Mouse (Mus musculus): ENCODE data around the gene Ifitm6. TPM values are rescaled to one million over a fixed set of nuclear protein-coding genes. Genes with fewer than 3 reads are reported as not detected.
"Not testable (repeated sequence)": the region's sequence is repeated elsewhere in the genome, so short reads cannot be mapped to it uniquely, and the experiment has no call there.

Ifitm6 gene
- polyA plus RNA-seq, 1 experiment from 2014 or later: 0.73 TPM

DNA sequence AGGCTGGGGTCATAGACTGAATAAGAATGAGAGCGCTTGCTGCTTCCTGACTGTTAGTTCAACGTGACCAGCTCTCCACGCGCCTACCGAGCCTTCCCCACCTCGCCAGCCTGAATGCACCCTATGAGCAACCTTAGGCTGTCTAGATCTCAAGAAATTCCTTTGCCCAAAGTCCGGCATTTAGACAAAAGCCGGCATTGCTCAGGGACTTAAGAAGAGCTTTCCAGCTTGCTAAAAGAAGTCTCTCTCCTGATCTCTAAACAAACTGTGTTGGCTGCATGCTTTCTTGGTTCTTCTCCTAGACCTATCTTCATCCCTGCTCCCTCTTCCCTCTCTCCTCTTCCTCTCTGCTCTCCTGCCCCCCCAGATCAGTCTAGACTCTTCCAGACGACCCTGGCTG is 42.8 kb downstream of the Ifitm6 start:
- no peak for DNase-seq (ENCODE audit: low spot score)

DNA sequence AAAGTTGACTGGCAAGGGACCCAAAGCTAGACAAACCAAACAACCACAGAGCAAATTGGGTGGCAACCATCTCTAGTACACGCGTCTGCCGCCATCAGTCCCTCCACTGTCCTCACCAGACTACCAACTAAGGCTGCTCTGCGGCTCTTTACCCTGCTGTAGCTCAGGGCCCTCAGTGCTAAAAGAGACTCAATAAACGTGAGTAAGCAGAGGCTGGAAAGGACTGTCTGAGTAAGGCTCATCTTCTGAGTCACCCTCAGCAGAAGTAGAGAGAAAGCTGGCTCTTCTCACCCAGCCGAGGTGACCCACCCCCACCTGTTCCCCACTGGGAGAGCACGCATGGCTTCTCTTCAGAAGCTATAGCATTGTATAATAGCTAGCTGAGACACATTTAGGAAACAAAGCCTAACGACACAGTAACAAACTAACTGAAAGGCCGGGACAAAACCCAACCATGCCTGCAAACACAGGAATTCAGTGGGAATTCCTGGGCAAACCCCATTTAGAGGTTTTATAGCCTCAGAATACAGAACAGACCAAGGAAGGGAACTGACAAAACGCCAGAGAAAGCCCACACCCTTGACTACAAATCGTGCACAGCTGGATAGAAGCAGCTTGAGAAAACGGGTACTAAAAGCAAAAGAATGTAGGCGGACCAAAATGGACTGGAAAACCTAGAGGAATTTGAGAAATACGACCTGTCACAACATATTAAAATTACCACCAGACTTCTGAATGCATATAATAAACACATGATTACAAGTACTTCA is 44.1 kb downstream of the Ifitm6 start:
- DNase-seq (ENCODE audit: low spot score): no peak

DNA sequence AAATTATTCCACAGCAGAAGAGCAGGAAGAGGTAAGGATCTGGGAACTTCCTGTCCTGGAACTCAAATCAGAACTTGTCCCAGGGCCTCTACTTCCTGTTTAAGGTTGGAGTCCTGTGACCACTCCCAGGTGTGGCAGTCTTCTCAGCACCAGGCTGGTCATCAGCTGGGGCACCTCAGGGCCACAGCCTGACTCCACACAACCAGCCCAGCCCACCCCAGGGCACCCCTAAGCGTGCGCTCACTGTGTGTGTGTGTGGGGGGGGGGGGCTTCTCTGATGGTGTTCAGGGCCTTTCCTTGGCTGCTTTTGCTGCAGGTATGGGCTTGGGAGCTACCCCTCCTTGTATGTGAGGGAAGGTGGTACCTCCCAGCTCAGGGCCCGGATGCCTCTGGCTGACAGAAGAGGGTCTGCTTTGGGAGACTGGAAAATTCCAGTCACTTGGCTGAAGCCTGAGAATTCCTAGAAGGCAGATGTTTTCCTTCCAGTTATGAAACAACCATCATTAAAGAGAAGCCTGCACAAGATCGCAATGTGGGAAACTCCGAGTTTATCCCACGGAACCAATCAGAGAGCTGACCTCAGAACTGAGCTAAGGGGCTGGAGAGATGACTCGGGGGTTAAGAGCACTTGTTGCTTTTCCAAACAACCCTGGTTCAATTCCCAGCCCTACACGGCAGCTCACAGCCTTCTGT is 46.1 kb downstream of the Ifitm6 start:
- DNase-seq (ENCODE audit: low spot score): no peak

DNA sequence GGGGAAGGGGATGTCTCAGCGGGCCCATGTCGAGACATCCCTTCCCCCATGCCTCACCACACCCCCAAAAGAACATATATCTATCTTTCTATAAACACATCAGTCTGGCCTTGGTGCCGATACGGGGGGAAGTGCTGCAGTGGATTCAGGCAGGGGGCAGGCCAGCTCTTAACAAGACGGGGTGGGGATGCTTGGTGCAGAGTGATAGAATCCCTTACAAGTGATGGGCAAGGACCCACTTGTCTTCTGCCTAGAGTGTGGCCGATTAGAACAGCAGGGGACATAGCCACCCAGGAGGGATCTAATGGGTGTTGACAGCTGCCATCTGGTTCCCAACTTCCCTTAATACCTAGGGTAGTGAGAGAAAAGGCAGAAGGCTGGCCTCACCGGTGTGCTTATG is 46.8 kb downstream of the Ifitm6 start:
- no peak for DNase-seq (ENCODE audit: low spot score)

DNA sequence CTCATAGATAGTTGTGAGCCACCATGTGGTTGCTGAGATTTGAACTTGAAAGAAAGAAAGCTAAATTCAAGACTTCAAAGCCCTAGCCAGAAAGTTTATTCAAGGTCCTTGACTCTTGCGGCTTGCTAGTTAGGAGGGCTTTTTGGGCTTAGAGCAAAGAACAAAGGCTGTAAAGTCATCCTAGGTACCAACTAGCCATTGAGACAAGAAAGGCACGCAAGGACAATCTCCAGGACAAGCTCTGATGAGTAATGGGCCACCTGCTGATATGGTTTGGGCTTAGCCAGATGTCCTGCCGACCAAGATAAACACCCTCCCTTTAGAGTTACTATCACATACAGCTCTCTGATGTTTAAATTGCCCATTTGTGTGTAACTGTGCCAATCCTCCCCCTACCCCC is 49.0 kb downstream of the Ifitm6 start:
- not testable (repeated sequence) for DNase-seq (ENCODE audit: low spot score)

DNA sequence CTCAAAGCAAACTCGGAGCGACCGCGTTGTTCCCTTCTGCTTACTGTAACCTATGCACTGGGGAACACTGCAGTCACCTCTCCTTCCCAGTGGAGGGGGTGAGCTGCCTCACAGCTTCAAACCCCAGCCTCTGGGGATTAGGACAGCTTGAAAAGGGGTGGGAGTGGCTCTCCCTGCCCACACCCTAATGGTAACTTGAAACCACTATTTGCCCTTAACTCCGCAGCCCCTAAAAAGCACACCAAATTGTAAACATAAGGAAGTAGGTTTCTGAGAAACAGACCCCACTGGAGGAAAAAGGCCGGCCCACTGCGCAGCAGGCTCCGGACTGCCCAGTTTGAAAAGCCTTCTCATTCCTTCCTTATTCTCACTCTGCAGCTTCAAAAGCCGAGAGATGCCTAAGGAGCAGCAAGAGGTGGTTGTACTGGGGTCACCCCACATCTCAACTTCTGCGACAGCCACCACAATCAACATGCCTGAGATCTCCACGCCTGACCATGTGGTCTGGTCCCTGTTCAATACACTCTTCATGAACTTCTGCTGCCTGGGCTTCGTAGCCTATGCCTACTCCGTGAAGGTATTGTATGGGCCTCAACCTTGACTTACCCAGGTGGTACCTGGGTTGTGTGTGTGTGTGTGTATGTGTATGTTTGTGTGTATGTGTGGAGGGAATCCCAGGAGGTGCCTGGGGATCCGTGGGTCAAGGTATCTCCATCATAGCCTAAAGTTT is 49.7 kb downstream of the Ifitm6 start:
- no peak for DNase-seq (ENCODE audit: low spot score)

DNA sequence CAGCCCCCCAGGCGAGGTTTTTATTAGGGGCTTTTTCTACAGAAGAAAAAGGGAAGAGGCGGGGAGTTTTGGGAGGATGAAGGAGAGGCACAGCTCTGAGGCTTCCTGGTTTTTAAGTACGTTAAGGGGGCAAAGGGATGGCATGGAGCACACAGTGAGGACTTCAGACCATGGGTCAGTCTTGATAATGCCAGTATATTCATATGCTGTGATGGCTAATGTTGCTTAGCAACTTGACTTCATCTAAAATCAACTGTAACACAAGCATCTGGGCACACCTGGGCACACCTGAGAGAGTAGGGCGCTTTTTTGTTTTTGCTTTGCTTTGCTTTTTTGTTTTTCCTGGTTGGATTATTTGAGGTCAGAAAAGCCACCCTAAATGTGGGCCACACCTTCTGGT is 50.8 kb downstream of the Ifitm6 start, which contains the start of gene Ifitm1:
Gene Ifitm1, plus strand, starts transcription at position 301 of the 400 bp plus-strand sequence.
- DNase-seq (ENCODE audit: low spot score): no peak

Other genes starting within 250 kb of the Ifitm6 start
- gene Syce1, start 230.1 kb downstream of the Ifitm6 start, polyA plus RNA-seq (2015; fragmentation: Nextera tagmentation; extraction: Ambion mirVana): 0.61 and 0.84 TPM in 2 replicates
- gene Zfp941, start 195.7 kb downstream of the Ifitm6 start, polyA plus RNA-seq (2015; fragmentation: Nextera tagmentation; extraction: Ambion mirVana): 0.49 and 0.57 TPM in 2 replicates
- gene Urah, start 182.9 kb downstream of the Ifitm6 start, polyA plus RNA-seq (2015; fragmentation: Nextera tagmentation; extraction: Ambion mirVana): 3.6 and 4.0 TPM in 2 replicates
- 2.0 and 2.2 TPM in 2 replicates for gene Scgb1c1, start 172.4 kb downstream of the Ifitm6 start, polyA plus RNA-seq (2015; fragmentation: Nextera tagmentation; extraction: Ambion mirVana)
- gene Odf3, start 170.1 kb downstream of the Ifitm6 start, polyA plus RNA-seq (2015; fragmentation: Nextera tagmentation; extraction: Ambion mirVana): not detected in 2 replicates
- gene Gm45785, start 161.6 kb downstream of the Ifitm6 start, polyA plus RNA-seq (2015; fragmentation: Nextera tagmentation; extraction: Ambion mirVana): not detected in 2 replicates
- gene Ric8a, start 161.0 kb downstream of the Ifitm6 start, polyA plus RNA-seq (2015; fragmentation: Nextera tagmentation; extraction: Ambion mirVana): 70.6 and 78.5 TPM in 2 replicates
- gene Bet1l, start 160.3 kb downstream of the Ifitm6 start, polyA plus RNA-seq (2015; fragmentation: Nextera tagmentation; extraction: Ambion mirVana): 42.8 and 52.4 TPM in 2 replicates
- 274 and 296 TPM in 2 replicates for gene Psmd13, start 136.0 kb downstream of the Ifitm6 start, polyA plus RNA-seq (2015; fragmentation: Nextera tagmentation; extraction: Ambion mirVana)
- 17.5 and 19.4 TPM in 2 replicates for gene Sirt3, start 135.6 kb downstream of the Ifitm6 start, polyA plus RNA-seq (2015; fragmentation: Nextera tagmentation; extraction: Ambion mirVana)
- gene Cox8b, start 117.5 kb downstream of the Ifitm6 start, polyA plus RNA-seq (2015; fragmentation: Nextera tagmentation; extraction: Ambion mirVana): 1.9 and 3.2 TPM in 2 replicates
- gene Nlrp6, start 97.0 kb downstream of the Ifitm6 start, polyA plus RNA-seq (2015; fragmentation: Nextera tagmentation; extraction: Ambion mirVana): 0.74 and 0.81 TPM in 2 replicates
- 15.5 and 18.6 TPM in 2 replicates for gene Pgghg, start 76.5 kb downstream of the Ifitm6 start, polyA plus RNA-seq (2015; fragmentation: Nextera tagmentation; extraction: Ambion mirVana)
- 0.39 and 0.63 TPM in 2 replicates for gene Ifitm5, start 67.6 kb downstream of the Ifitm6 start, polyA plus RNA-seq (2015; fragmentation: Nextera tagmentation; extraction: Ambion mirVana)
- gene Gm45717, start 62.0 kb downstream of the Ifitm6 start, polyA plus RNA-seq (2015; fragmentation: Nextera tagmentation; extraction: Ambion mirVana): not detected in 2 replicates
- gene Ifitm2, start 61.9 kb downstream of the Ifitm6 start, polyA plus RNA-seq (2015; fragmentation: Nextera tagmentation; extraction: Ambion mirVana): 443 and 459 TPM in 2 replicates
- gene Ifitm1, start 50.7 kb downstream of the Ifitm6 start, polyA plus RNA-seq (2015; fragmentation: Nextera tagmentation; extraction: Ambion mirVana): 109 and 131 TPM in 2 replicates
- 987 and 1,033 TPM in 2 replicates for gene Ifitm3, start 7.2 kb downstream of the Ifitm6 start, polyA plus RNA-seq (2015; fragmentation: Nextera tagmentation; extraction: Ambion mirVana)
- gene Gm17387, start 11.2 kb upstream of the Ifitm6 start, polyA plus RNA-seq (2015; fragmentation: Nextera tagmentation; extraction: Ambion mirVana): not detected in 2 replicates
- gene B4galnt4, start 43.2 kb upstream of the Ifitm6 start, polyA plus RNA-seq (2015; fragmentation: Nextera tagmentation; extraction: Ambion mirVana): 2.0 and 2.5 TPM in 2 replicates
- 45.1 and 47.8 TPM in 2 replicates for gene Pkp3, start 60.3 kb upstream of the Ifitm6 start, polyA plus RNA-seq (2015; fragmentation: Nextera tagmentation; extraction: Ambion mirVana)
- 45.9 and 51.9 TPM in 2 replicates for gene Sigirr, start 82.6 kb upstream of the Ifitm6 start, polyA plus RNA-seq (2015; fragmentation: Nextera tagmentation; extraction: Ambion mirVana)
- gene Ano9, start 99.9 kb upstream of the Ifitm6 start, polyA plus RNA-seq (2015; fragmentation: Nextera tagmentation; extraction: Ambion mirVana): 0.18 and 0.33 TPM in 2 replicates
- gene Ptdss2, start 104.5 kb upstream of the Ifitm6 start, polyA plus RNA-seq (2015; fragmentation: Nextera tagmentation; extraction: Ambion mirVana): 25.5 and 28.8 TPM in 2 replicates
- gene Rnh1, start 154.9 kb upstream of the Ifitm6 start, polyA plus RNA-seq (2015; fragmentation: Nextera tagmentation; extraction: Ambion mirVana): 71.2 and 72.2 TPM in 2 replicates
- gene Hras, start 176.1 kb upstream of the Ifitm6 start, polyA plus RNA-seq (2015; fragmentation: Nextera tagmentation; extraction: Ambion mirVana): 58.8 and 66.5 TPM in 2 replicates
- 2.5 and 2.9 TPM in 2 replicates for gene Lrrc56, start 176.2 kb upstream of the Ifitm6 start, polyA plus RNA-seq (2015; fragmentation: Nextera tagmentation; extraction: Ambion mirVana)
- 1.1 and 1.8 TPM in 2 replicates for gene Lmntd2, start 196.2 kb upstream of the Ifitm6 start, polyA plus RNA-seq (2015; fragmentation: Nextera tagmentation; extraction: Ambion mirVana)
- 19.7 and 20.6 TPM in 2 replicates for gene Rassf7, start 197.9 kb upstream of the Ifitm6 start, polyA plus RNA-seq (2015; fragmentation: Nextera tagmentation; extraction: Ambion mirVana)
- 63.0 and 67.4 TPM in 2 replicates for gene Phrf1, start 210.9 kb upstream of the Ifitm6 start, polyA plus RNA-seq (2015; fragmentation: Nextera tagmentation; extraction: Ambion mirVana)
- 46.6 and 46.7 TPM in 2 replicates for gene Irf7, start 248.6 kb upstream of the Ifitm6 start, polyA plus RNA-seq (2015; fragmentation: Nextera tagmentation; extraction: Ambion mirVana)